Mouse (Mus musculus): ENCODE results near the gene Gxylt2.

Gene Gxylt2

DNA sequence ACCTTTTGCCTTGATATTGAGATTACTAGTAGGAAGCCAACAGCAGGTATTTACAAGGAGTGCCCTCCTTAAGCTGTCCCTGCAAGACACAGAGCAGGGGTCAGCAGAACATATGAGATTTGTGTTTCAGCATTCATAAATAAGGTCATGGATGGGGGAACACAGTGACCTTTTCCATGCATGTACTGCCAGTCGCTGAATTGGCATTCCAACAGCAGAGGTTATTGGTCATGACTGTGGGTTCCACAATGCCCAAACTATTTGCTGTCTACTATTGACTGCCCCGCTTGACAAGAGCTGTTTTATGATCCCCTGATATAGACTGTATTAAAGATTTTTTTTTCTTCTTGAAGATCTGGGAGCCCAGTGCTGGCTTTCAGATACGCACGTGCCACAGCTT, 95.2 kb downstream of the Gxylt2 start:
- DNase-seq (ENCODE audit: low spot score): no peak

- DNase-seq (ENCODE audit: low spot score): peak; percentile 2
Observed at GRCm38 (mm10) chr6:100800497-100800955, 96.0 kb downstream of the Gxylt2 start.

- DNase-seq (ENCODE audit: low spot score): no peak
Observed at GRCm38 (mm10) chr6:100802381-100803083, 98.0 kb downstream of the Gxylt2 start.

DNA sequence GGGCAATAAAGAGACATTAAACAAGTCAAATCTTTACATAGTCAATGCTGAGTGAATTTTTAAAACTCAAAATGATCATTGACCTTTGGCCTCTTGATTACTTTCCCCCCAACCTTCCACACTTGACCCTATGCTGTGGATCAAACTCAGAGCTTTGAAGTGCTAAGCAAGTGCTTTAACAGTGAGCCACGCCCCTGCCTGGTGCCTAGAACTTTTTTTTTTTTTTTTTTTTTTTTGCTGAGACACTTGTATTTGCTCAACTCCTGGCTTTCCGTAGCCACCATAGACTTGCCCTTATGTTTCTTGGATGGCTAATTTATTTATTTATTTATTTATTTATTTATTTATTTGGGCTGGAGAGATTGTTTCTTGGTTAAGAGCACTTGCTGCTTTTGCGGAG, 98.7 kb downstream of the Gxylt2 start:
- no peak for DNase-seq (ENCODE audit: low spot score)

- peak; percentile 3 for DNase-seq (ENCODE audit: low spot score)
Observed at GRCm38 (mm10) chr6:100807187-100807586, 102.7 kb downstream of the Gxylt2 start.

DNA sequence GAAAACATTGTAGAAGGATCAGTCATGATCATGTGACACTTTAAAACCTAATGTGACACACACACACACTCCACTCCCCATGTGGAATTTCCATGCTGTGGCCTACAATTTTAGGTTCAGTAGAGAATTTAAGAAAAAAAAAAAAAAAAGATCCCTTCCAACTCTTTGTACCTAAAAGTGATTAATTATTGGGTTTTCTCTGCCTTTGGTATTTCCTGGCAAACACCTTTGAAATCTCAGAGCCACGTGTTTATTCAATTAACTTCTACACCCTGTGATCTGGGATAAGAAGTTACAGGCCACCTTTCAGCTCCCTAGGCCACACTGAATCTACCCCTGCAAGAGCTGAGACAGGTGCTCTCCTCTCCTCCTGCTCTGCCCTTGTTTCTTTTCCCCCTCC, 103.2 kb downstream of the Gxylt2 start:
- DNase-seq (ENCODE audit: low spot score): no peak

DNA sequence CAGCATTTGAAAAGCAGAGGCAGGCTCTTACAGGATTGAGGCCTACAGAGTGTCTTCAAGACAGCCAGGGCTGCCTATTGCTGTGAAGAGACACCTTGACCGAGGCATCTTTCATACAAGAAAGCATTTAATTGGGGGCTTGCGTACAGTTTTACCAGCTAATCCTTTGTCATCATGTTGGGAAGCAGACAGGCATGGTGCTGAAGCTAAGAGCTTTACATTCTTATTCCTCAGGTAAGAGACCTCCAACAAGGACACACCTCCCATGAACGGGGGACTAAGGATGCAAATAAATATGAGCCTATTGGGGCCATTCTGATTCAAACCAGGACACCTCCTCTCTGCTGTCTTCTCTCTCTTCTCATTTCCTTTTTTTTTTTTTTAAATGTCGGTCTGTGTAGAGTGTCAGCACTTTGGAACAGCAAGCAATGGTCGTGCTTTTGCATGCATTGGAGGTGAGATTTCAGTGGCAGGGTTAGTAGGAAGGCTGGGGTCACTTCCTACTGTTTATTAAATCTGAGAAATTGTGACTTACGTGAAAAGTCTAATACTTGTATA, 103.8 kb downstream of the Gxylt2 start:
- DNase-seq (ENCODE audit: low spot score): no peak

- no peak for DNase-seq (ENCODE audit: low spot score)
Observed at GRCm38 (mm10) chr6:100810117-100810516, 105.6 kb downstream of the Gxylt2 start.

- no peak for DNase-seq (ENCODE audit: low spot score)
Observed at GRCm38 (mm10) chr6:100811731-100812130, 107.2 kb downstream of the Gxylt2 start.

DNA sequence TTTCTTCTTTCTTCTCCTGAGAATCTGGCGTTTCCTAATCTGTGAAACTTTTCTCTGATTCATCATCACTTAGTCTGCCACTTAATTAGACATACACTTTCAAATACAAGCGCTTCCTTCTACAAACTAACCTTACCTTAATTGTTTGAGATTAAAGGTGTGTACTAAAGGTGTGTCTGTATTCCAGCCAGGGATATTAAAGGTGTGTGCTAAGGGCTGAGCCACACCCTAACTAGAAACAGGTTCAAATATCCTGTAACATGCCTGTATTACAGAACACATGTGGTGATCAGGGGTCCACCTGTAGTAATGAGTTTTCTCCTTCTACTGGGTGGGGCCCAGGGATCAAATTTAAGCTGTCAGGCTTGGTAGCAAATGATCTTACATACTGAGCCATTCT, 116.8 kb downstream of the Gxylt2 start:
- DNase-seq (ENCODE audit: low spot score): no peak

- DNase-seq (ENCODE audit: low spot score): no peak
Observed at GRCm38 (mm10) chr6:100823356-100823755, 118.8 kb downstream of the Gxylt2 start.

DNA sequence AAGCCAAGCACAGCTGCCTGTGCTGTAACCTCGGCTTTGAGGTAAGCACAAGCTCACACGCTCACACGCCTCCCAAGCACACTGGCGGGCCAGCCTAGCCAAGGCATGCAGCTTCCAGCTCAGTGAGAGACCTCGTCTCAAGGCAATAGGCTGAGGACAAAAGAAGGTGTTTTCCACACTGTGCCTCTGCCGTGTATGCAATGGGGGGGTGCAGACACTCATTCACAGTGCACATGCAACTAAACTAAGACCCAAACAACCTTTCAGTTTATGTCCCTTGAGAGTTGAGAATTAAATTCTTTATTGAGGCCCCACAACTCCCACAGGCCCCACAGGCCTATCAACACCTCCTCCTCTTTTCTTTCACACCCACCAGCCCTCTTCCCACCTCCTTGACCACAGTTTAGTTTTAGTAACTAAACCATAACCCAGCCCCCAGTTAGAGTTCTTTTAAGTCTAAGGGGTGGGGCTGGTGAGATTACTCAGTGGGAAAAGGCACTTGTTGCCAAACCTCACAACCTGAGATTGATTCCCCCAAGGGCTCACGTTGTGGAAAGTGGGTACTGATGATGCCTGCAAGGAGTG, 119.9 kb downstream of the Gxylt2 start:
- DNase-seq (ENCODE audit: low spot score): peak; percentile 24

DNA sequence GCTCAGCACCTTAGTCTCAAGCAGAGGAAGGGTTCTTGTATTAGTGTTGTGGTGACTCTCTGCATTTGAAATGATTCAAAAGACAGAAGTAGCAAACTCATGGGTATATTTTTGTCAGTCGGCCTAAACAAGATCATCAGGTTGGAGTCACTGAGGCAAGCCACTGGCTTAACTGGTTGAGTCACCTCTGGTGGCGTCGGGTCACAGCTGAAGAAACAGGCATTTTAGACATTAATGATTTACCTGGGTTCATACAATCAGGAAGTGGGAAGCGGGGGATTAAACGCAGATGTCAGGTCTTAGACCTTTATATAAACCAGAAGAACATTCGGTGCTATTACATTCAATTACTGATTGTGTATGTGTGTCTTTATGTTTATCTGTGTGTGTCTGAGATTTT, 121.5 kb downstream of the Gxylt2 start:
- DNase-seq (ENCODE audit: low spot score): no peak

- no peak for DNase-seq (ENCODE audit: low spot score)
Observed at GRCm38 (mm10) chr6:100828565-100828964, 124.0 kb downstream of the Gxylt2 start.

DNA sequence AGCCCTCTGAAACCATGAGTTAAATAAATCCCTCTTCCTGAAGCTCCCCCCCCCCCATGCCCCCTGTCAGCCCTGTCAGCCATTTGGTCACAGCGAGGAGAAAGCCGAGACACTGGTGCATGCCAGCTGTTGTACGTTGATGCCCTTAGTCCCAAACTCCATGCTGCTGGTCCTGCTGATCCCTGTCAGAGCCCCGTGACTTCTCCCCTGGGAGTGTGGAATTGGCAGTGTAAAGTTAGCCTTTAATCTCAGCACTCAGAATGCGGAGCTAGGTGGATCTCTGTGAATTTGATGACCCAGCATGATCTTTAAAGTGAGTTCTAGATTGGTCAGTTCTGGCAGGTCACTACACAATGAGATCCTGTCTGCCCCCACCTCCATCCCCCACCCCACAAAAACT, 125.2 kb downstream of the Gxylt2 start:
- no peak for DNase-seq (ENCODE audit: low spot score)

DNA sequence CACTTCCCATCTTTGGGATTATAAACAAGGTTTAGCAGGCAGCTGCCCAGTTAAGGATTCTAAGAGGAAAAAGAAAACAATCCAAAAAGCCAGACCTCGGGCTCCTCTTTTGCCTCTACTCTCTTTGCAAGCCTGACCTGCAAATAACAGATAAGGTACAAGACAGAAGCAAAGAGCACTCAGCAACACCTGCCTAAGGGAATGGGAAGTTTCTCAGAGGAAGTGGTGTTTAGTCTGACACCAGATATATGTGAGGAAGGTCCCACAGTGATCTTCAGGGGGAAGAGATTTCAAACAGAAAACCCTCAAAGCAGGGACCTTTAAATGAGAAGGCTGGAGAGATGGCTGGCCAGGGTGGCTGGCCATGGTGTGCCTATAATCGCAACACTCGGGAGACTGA, 126.7 kb downstream of the Gxylt2 start:
- DNase-seq (ENCODE audit: low spot score): no peak

- DNase-seq (ENCODE audit: low spot score): no peak
Observed at GRCm38 (mm10) chr6:100831751-100832150, 127.2 kb downstream of the Gxylt2 start.

DNA sequence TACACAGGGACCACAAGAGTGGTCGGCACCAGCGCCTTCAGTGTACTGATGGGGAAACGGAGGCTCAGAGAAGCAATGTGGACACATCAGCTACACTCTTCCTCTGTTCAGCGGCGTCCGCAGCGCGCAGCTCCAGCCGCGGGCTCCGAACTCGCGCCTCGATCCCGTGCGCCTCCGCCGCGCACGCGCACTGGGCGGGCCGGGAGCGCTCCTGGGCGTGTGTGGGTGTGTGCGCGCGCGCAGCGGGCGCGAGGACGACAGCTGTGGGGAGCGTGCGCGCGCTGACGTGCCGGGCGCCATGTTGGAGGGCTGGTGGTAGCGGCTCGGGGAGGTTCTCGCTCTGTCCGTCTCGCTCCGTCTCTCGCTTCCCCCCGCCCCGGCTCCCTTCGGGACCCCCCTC, 128.8 kb downstream of the Gxylt2 start, which contains the start of gene Ppp4r2:
TSS of gene Ppp4r2 (plus strand) at position 268 of the 400 bp plus-strand sequence.
- peak; percentile 92 for DNase-seq (ENCODE audit: low spot score)

GRCm38 (mm10) chr6:100833811-100834481, 129.4 kb downstream of the Gxylt2 start:
- peak; percentile 60 for DNase-seq (ENCODE audit: low spot score)

GRCm38 (mm10) chr6:100834489-100835160, 130.1 kb downstream of the Gxylt2 start:
- DNase-seq (ENCODE audit: low spot score): no peak

GRCm38 (mm10) chr6:100845058-100845457, 140.5 kb downstream of the Gxylt2 start:
- DNase-seq (ENCODE audit: low spot score): peak; percentile 5

DNA sequence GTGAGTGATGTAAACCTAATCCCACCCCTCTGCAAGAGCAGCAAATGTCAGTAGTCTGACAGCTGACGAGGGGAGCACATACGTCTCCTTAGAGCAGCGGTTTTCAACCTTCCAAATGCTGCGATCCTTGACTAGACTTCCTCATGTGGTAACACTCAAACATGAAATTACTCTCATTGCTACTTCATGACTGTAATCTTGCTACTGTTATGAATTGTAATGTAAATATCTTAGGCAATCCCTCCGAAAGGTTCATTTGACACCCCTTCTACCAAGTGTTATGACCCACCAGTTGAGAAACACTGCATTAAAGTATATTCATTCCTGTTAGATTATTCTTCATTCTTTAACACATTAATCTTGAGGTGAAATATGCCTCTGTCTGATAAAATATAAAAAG, 142.7 kb downstream of the Gxylt2 start:
- no peak for DNase-seq (ENCODE audit: low spot score)
